Mouse (Mus musculus) CD4-positive, CD25-positive, alpha-beta regulatory T cell, adult 2 months (primary cell): ENCODE data around the gene 2310061I04Rik.

ENCODE experiments used
- DNase-seq: peaks from one replicate; pipeline ENCODE4 v3.0.0-alpha.2; 2012; ENCODE audit warnings: low read depth, low spot score

2310061I04Rik gene

GRCm38 (mm10) chr17:35916297-35917142 is 19.3 kb upstream of the 2310061I04Rik start, which contains the start of the genes Mrps18b and Ppp1r10:
Mrps18b (minus strand) TSS chr17:35916389.
Ppp1r10 (plus strand) TSS chr17:35916434.
- peak; percentile 100 for DNase-seq

GRCm38 (mm10) chr17:35915538-35916296 is 18.5 kb upstream of the 2310061I04Rik start:
- peak; percentile 45 for DNase-seq

GRCm38 (mm10) chr17:35914975-35915374 is 17.7 kb upstream of the 2310061I04Rik start:
- no peak for DNase-seq

DNA sequence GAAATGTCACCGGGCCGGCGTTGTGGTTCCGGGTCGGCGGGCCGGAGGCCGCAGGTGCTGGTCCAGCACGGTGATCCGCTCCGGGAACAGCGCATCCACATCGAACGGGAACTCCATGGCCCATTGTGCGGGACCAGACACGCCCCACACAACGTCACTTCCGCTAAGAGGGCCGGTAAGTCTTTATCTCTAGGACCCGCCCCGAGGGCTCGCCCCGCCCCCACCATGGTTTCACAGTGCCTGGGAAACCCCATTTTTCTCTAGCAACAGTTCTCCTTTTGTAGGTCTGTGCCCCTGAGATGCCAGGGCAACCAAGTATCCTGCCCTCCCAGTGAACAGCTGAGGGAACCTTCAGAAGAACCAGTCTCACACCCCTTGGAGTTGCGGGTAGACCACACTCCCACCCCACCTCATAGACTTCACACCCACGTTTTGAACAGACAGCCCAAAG is 12.7 kb upstream of the 2310061I04Rik start, which contains the start of gene Atat1:
TSS of gene Atat1 (minus strand) at position 157 of the 451 bp plus-strand sequence.
- peak; percentile 98 for DNase-seq

- DNase-seq: peak; percentile 26
Measured at GRCm38 (mm10) chr17:35909186-35909918, 12.1 kb upstream of the 2310061I04Rik start.

GRCm38 (mm10) chr17:35907609-35908008 is 10.4 kb upstream of the 2310061I04Rik start:
- peak; percentile 59 for DNase-seq

DNA sequence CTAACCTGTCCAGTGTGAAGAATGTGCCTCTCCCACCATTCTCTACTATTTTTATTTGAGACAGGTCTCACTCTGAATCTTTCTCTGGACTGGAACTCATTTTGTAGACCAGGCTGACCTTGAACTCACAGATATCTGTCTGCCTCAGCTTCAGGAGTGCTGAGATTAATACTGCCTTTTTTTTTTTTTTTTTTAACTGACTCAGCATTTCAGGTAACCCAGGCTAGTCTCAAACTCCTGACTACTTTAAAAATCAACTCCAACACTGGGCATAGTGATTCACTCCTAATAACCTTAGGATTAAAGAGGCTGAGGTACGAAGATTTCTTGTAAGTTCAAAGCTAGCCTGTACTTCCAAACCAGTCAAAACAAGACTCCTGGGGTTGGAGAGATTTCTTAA is 8.4 kb upstream of the 2310061I04Rik start:
- DNase-seq: no peak

GRCm38 (mm10) chr17:35903992-35904355 is 6.7 kb upstream of the 2310061I04Rik start:
- DNase-seq: no peak

- DNase-seq: no peak
Measured at GRCm38 (mm10) chr17:35903343-35903991, 6.2 kb upstream of the 2310061I04Rik start.

- no peak for DNase-seq
Measured at GRCm38 (mm10) chr17:35900636-35901035, 3.4 kb upstream of the 2310061I04Rik start.

DNA sequence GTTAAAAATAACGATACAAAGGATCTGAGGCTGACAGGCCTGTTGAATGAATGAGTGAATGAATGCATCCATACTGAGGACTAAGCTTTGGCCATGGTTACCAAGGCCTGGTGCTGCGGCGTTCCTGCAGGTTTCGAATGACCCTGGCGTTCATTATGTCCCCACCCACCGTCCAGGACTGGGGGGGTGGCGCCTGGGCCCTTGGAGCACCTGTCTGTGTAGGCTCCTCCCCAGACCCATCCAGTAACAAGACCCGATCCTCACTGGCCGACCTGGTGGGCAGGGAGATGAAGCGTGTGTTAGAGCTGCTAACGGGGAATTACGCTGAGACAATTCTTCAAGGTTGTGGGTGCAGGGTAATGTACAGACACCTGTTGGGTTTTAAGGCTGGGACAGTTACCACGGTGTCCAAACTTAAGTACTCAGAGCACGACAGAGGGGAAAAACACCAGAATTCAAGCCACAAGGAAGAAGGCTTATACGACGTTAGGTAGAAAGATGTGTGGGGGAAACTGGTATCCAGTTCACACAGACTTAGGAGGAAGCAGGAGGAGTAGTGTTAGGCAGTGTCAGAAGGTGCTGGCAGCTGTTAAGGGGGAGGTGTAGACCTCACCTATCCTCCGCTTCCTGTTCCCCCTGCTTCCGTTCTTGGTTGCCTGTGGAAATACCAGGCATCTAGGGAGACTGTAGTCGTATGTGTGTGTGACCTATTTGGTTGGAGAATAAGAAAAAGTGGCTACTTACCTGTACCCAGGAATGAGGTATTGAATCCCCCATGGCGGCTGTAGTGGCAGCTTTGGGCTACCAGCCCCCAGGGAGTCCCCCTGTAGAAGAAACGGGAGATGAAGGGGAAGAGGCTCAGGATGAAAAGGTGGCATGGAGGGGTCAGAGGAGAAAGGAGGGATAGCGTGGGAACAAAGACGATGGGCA is 678 bp upstream of the 2310061I04Rik start:
- peak; percentile 47 for DNase-seq

DNA sequence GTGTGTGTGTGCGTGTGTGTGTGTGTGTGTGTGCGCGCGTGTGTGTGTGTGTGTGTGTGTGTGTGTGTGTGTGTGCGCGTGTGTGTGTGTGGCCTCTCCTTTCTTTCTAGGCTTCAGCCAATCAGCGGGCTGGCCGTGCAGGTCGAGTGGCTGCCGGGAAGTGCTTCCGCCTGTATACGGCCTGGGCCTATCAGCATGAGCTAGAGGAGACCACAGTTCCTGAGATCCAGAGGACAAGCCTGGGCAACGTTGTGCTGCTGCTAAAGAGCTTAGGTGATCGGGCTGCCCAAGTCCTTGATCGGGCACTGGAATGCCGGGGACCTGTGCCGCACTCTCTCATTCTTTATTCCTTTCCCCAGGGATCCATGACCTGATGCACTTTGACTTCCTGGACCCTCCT is 9.5 kb downstream of the 2310061I04Rik start:
- DNase-seq: no peak

- no peak for DNase-seq
Measured at GRCm38 (mm10) chr17:35883777-35884176, 13.5 kb downstream of the 2310061I04Rik start.

GRCm38 (mm10) chr17:35882924-35883323 is 14.3 kb downstream of the 2310061I04Rik start:
- DNase-seq: no peak

- DNase-seq: peak; percentile 98
Measured at GRCm38 (mm10) chr17:35879245-35880057, 17.8 kb downstream of the 2310061I04Rik start, which contains the start of gene Dhx16. Dhx16 (plus strand) TSS chr17:35879819.

GRCm38 (mm10) chr17:35874721-35875120 is 22.5 kb downstream of the 2310061I04Rik start:
- no peak for DNase-seq

GRCm38 (mm10) chr17:35873774-35874519 is 23.3 kb downstream of the 2310061I04Rik start:
- peak; percentile 92 for DNase-seq
